Mouse (Mus musculus): Measurements from ENCODE around the gene Ticrr. TPM values are rescaled to one million over a fixed set of nuclear protein-coding genes. Genes with fewer than 3 reads are reported as not detected.

Ticrr gene
- polyA plus RNA-seq, 1 experiment from 2014 or later, result 17.0 TPM

GRCm38 (mm10) chr7:79626170-79626569 lies 33.8 kb upstream of the Ticrr start:
- WGBS, result 88% methylated on average over 5 of the region's 5 CpGs
- H3K4me3 ChIP-seq (ENCODE audit: low read length), result no peak overlapping the region
- H3K27ac ChIP-seq (ENCODE audit: low read depth, low read length), result no peak overlapping the region
- H3K36me3 ChIP-seq (ENCODE audit: control insufficient read depth, insufficient read depth, low read length), result no peaks in the 10 kb centered on the region
- H3K9me3 ChIP-seq (ENCODE audit: control insufficient read depth, low read length), result no peaks in the 10 kb centered on the region
- H3K27me3 ChIP-seq (ENCODE audit: control insufficient read depth, insufficient read depth, low read length), result no peaks in the 10 kb centered on the region
- H3K9ac ChIP-seq (ENCODE audit: low read depth, low read length), result no peak overlapping the region
- no peaks in the 10 kb centered on the region for H3K4me1 ChIP-seq (ENCODE audit: control insufficient read depth, insufficient read depth, low read length)
- ATAC-seq (ENCODE audit: low FRiP score, low TSS enrichment), result no peak
- no peak overlapping the region for H3K4me2 ChIP-seq (replicated peaks; ENCODE audit: low read depth, low read length)

GRCm38 (mm10) chr7:79628271-79628913 lies 31.6 kb upstream of the Ticrr start:
- Histone ChIP-seq H3K27ac (ENCODE audit: low read depth, low read length) (peak overlapping the region; percentile 42; the same call in 1 of the 2 replicates), H3K4me2 (replicated peaks; ENCODE audit: low read depth, low read length) (no peak overlapping the region), H3K4me1 (ENCODE audit: control insufficient read depth, insufficient read depth, low read length) (no peaks in the 10 kb centered on the region), H3K27me3 (ENCODE audit: control insufficient read depth, insufficient read depth, low read length) (no peaks in the 10 kb centered on the region), H3K4me3 (ENCODE audit: low read length) (no peak overlapping the region), H3K36me3 (ENCODE audit: control insufficient read depth, insufficient read depth, low read length) (no peaks in the 10 kb centered on the region), H3K9me3 (ENCODE audit: control insufficient read depth, low read length) (no peaks in the 10 kb centered on the region), H3K9ac (ENCODE audit: low read depth, low read length) (no peak overlapping the region)
- ATAC-seq (ENCODE audit: low FRiP score, low TSS enrichment), result no peak
- WGBS, result 42% methylated on average over 4 of the region's 4 CpGs

GRCm38 (mm10) chr7:79631773-79632348 lies 28.1 kb upstream of the Ticrr start:
- Histone ChIP-seq H3K4me3 (ENCODE audit: low read length) (no peak overlapping the region), H3K4me1 (ENCODE audit: control insufficient read depth, insufficient read depth, low read length) (no peaks in the 10 kb centered on the region), H3K9ac (ENCODE audit: low read depth, low read length) (no peak overlapping the region), H3K4me2 (replicated peaks; ENCODE audit: low read depth, low read length) (no peak overlapping the region), H3K27ac (ENCODE audit: low read depth, low read length) (no peak overlapping the region; the same call in 1 of the 2 replicates), H3K27me3 (ENCODE audit: control insufficient read depth, insufficient read depth, low read length) (no peaks in the 10 kb centered on the region), H3K9me3 (ENCODE audit: control insufficient read depth, low read length) (no peaks in the 10 kb centered on the region), H3K36me3 (ENCODE audit: control insufficient read depth, insufficient read depth, low read length) (no peaks in the 10 kb centered on the region)
- ATAC-seq (ENCODE audit: low FRiP score, low TSS enrichment), result peak; percentile 55; the same call in 1 of the 2 replicates
- WGBS, result 20% methylated on average over 13 of the region's 13 CpGs

GRCm38 (mm10) chr7:79647233-79647632 lies 12.8 kb upstream of the Ticrr start:
- H3K4me1 ChIP-seq (ENCODE audit: control insufficient read depth, insufficient read depth, low read length), result no peaks in the 10 kb centered on the region
- ATAC-seq (ENCODE audit: low FRiP score, low TSS enrichment), result peak; percentile 76; the same call in 1 of the 2 replicates
- no peak overlapping the region for H3K27ac ChIP-seq (ENCODE audit: low read depth, low read length)
- no peak overlapping the region for H3K9ac ChIP-seq (ENCODE audit: low read depth, low read length)
- no peak overlapping the region for H3K4me2 ChIP-seq (replicated peaks; ENCODE audit: low read depth, low read length)
- H3K4me3 ChIP-seq (ENCODE audit: low read length), result no peak overlapping the region
- H3K36me3 ChIP-seq (ENCODE audit: control insufficient read depth, insufficient read depth, low read length), result no peaks in the 10 kb centered on the region
- no peaks in the 10 kb centered on the region for H3K9me3 ChIP-seq (ENCODE audit: control insufficient read depth, low read length)
- 83% methylated on average over 3 of the region's 3 CpGs for WGBS
- no peaks in the 10 kb centered on the region for H3K27me3 ChIP-seq (ENCODE audit: control insufficient read depth, insufficient read depth, low read length)

- no peak for ATAC-seq (ENCODE audit: low FRiP score, low TSS enrichment)
- WGBS, result 10% methylated on average over 3 of the region's 3 CpGs
Measured at GRCm38 (mm10) chr7:79649005-79649404, 11.0 kb upstream of the Ticrr start.

GRCm38 (mm10) chr7:79654185-79654584 lies 5.8 kb upstream of the Ticrr start:
- WGBS, result 61% methylated on average over 1 of the region's 1 CpGs
- Histone ChIP-seq H3K27me3 (ENCODE audit: control insufficient read depth, insufficient read depth, low read length) (no peaks in the 10 kb centered on the region), H3K4me2 (replicated peaks; ENCODE audit: low read depth, low read length) (no peak overlapping the region), H3K9me3 (ENCODE audit: control insufficient read depth, low read length) (no peaks in the 10 kb centered on the region), H3K36me3 (ENCODE audit: control insufficient read depth, insufficient read depth, low read length) (no peaks in the 10 kb centered on the region), H3K9ac (ENCODE audit: low read depth, low read length) (no peak overlapping the region), H3K4me1 (ENCODE audit: control insufficient read depth, insufficient read depth, low read length) (no peaks in the 10 kb centered on the region), H3K27ac (ENCODE audit: low read depth, low read length) (no peak overlapping the region), H3K4me3 (ENCODE audit: low read length) (no peak overlapping the region)
- no peak for ATAC-seq (ENCODE audit: low FRiP score, low TSS enrichment)

More at GRCm38 (mm10) chr7:79649005-79649404, 11.0 kb upstream of the Ticrr start:
- no peak overlapping the region for H3K9ac ChIP-seq (ENCODE audit: low read depth, low read length)
- no peaks in the 10 kb centered on the region for H3K9me3 ChIP-seq (ENCODE audit: control insufficient read depth, low read length)
- no peaks in the 10 kb centered on the region for H3K36me3 ChIP-seq (ENCODE audit: control insufficient read depth, insufficient read depth, low read length)
- H3K27ac ChIP-seq (ENCODE audit: low read depth, low read length), result no peak overlapping the region
- no peak overlapping the region for H3K4me2 ChIP-seq (replicated peaks; ENCODE audit: low read depth, low read length)
- H3K27me3 ChIP-seq (ENCODE audit: control insufficient read depth, insufficient read depth, low read length), result no peaks in the 10 kb centered on the region
- H3K4me1 ChIP-seq (ENCODE audit: control insufficient read depth, insufficient read depth, low read length), result no peaks in the 10 kb centered on the region
- no peak overlapping the region for H3K4me3 ChIP-seq (ENCODE audit: low read length)

GRCm38 (mm10) chr7:79654586-79654985 lies 5.4 kb upstream of the Ticrr start:
- ATAC-seq (ENCODE audit: low FRiP score, low TSS enrichment), result no peak
- Histone ChIP-seq H3K4me3 (ENCODE audit: low read length) (no peak overlapping the region), H3K27me3 (ENCODE audit: control insufficient read depth, insufficient read depth, low read length) (no peaks in the 10 kb centered on the region), H3K9ac (ENCODE audit: low read depth, low read length) (no peak overlapping the region), H3K36me3 (ENCODE audit: control insufficient read depth, insufficient read depth, low read length) (no peaks in the 10 kb centered on the region), H3K27ac (ENCODE audit: low read depth, low read length) (no peak overlapping the region), H3K4me2 (replicated peaks; ENCODE audit: low read depth, low read length) (no peak overlapping the region), H3K4me1 (ENCODE audit: control insufficient read depth, insufficient read depth, low read length) (no peaks in the 10 kb centered on the region), H3K9me3 (ENCODE audit: control insufficient read depth, low read length) (no peaks in the 10 kb centered on the region)
- WGBS, result 41% methylated on average over 1 of the region's 1 CpGs

- Histone ChIP-seq H3K9ac (ENCODE audit: low read depth, low read length) (peak overlapping the region; percentile 74), H3K4me1 (ENCODE audit: control insufficient read depth, insufficient read depth, low read length) (peaks cover 18% of the 10 kb centered on the region; the same call in 1 of the 2 replicates), H3K27me3 (ENCODE audit: control insufficient read depth, insufficient read depth, low read length) (no peaks in the 10 kb centered on the region), H3K9me3 (ENCODE audit: control insufficient read depth, low read length) (no peaks in the 10 kb centered on the region), H3K4me2 (replicated peaks; ENCODE audit: low read depth, low read length) (peak overlapping the region; percentile 61), H3K4me3 (ENCODE audit: low read length) (peak overlapping the region; percentile 71), H3K36me3 (ENCODE audit: control insufficient read depth, insufficient read depth, low read length) (peaks cover 1% of the 10 kb centered on the region; the same call in 1 of the 2 replicates), H3K27ac (ENCODE audit: low read depth, low read length) (peak overlapping the region; percentile 13; the same call in 1 of the 2 replicates)
- 0% methylated on average over 72 of the region's 73 CpGs for WGBS
- peak; percentile 48 for ATAC-seq (ENCODE audit: low FRiP score, low TSS enrichment)
Measured at GRCm38 (mm10) chr7:79660291-79661150, 525 bp downstream of the Ticrr start.

All from kidney, embryonic 14.5 days (tissue).